Mouse (Mus musculus): ENCODE data around the gene Dus2.

Dus2 gene

GRCm38 (mm10) chr8:106046872-106047559, 55.9 kb downstream of the Dus2 start:
- DNase-seq = no peak

GRCm38 (mm10) chr8:106047854-106048630, 56.9 kb downstream of the Dus2 start:
- no peak for DNase-seq

GRCm38 (mm10) chr8:106049840-106050239, 58.7 kb downstream of the Dus2 start:
- no peak for DNase-seq

GRCm38 (mm10) chr8:106051068-106051467, 59.9 kb downstream of the Dus2 start:
- DNase-seq = no peak

GRCm38 (mm10) chr8:106052510-106053089, 61.5 kb downstream of the Dus2 start:
- no peak for DNase-seq

GRCm38 (mm10) chr8:106054190-106054811, 63.2 kb downstream of the Dus2 start:
- peak; percentile 55 for DNase-seq

- DNase-seq = peak; percentile 53
Observed at GRCm38 (mm10) chr8:106055038-106055437, 63.9 kb downstream of the Dus2 start.

- DNase-seq = no peak
Observed at GRCm38 (mm10) chr8:106056455-106056982, 65.4 kb downstream of the Dus2 start.

- peak; percentile 94 for DNase-seq
Observed at GRCm38 (mm10) chr8:106058731-106059612, 67.8 kb downstream of the Dus2 start, which contains the start of gene Nfatc3. Nfatc3 (plus strand) TSS chr8:106058840.

GRCm38 (mm10) chr8:106059613-106060371, 68.7 kb downstream of the Dus2 start:
- no peak for DNase-seq

- no peak for DNase-seq
Observed at GRCm38 (mm10) chr8:106060521-106060920, 69.4 kb downstream of the Dus2 start.

GRCm38 (mm10) chr8:106061686-106062085, 70.5 kb downstream of the Dus2 start:
- DNase-seq = no peak

GRCm38 (mm10) chr8:106063046-106063445, 71.9 kb downstream of the Dus2 start:
- no peak for DNase-seq

GRCm38 (mm10) chr8:106066721-106067120, 75.6 kb downstream of the Dus2 start:
- DNase-seq = no peak

- DNase-seq = no peak
Observed at GRCm38 (mm10) chr8:106069565-106069964, 78.4 kb downstream of the Dus2 start.

GRCm38 (mm10) chr8:106072113-106072512, 81.0 kb downstream of the Dus2 start:
- no peak for DNase-seq

- DNase-seq = no peak
Observed at GRCm38 (mm10) chr8:106074236-106074635, 83.1 kb downstream of the Dus2 start.

GRCm38 (mm10) chr8:106074659-106075058, 83.5 kb downstream of the Dus2 start:
- no peak for DNase-seq

GRCm38 (mm10) chr8:106075161-106075862, 84.2 kb downstream of the Dus2 start:
- DNase-seq = peak; percentile 46

- DNase-seq = no peak
Observed at GRCm38 (mm10) chr8:106075863-106076174, 84.7 kb downstream of the Dus2 start.

GRCm38 (mm10) chr8:106076612-106077011, 85.5 kb downstream of the Dus2 start:
- DNase-seq = peak; percentile 18
